Mouse (Mus musculus) spleen, adult 18-20 months (tissue): ENCODE measurements around the gene Slc35g2.

ENCODE experiments used
- DNase-seq, 2 experiments: peaks; one replicate each; pipeline ENCODE4 v3.0.0; 2022; ENCODE audit warnings: mixed read lengths in 2 of 2

The Slc35g2 gene

DNA sequence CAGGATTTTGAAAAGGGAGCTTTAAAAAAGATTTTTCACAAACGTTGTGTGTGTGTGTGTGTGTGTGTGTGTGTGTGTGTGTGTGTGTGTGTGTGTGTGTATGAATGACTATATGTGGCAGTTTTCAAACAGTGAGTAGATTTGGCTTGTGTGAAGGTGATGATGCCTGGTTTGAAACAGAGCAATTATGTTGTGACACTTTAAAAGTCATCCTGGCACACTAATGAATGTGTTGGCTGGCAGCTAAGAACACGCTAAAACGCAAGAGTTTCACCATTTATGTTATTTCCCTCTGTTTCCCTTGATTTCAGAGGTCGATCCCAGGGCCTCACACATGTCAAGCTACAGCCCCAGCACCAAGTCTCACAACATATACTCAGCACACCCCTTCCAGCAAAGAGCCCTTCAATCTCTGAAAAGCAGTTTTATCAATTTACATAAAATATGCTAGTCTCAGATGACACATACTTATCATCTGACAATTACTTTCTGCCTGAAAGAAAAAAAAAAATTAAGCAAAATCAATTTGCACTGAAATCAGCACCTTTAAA lies 12.8 kb downstream of the Slc35g2 start:
- DNase-seq = no peak

DNA sequence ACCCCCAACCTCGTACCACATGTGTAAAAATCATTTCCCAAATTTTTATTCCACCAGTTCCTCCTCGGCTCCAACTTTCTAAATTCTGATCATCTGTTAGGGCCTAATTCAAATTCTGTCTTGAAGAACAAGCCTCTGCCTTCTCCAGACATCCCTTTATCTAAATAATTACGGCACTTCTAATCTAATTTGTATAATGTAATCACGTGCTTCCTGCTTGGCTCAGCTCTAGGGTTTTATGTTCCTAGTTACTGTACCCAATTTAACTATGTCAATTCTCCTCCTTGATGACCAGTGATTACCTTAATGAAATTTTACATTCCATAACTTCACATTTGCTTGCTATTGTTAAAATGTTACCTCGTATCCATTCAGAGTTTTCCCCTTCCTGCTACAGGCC lies 15.2 kb downstream of the Slc35g2 start:
- DNase-seq = no peak

DNA sequence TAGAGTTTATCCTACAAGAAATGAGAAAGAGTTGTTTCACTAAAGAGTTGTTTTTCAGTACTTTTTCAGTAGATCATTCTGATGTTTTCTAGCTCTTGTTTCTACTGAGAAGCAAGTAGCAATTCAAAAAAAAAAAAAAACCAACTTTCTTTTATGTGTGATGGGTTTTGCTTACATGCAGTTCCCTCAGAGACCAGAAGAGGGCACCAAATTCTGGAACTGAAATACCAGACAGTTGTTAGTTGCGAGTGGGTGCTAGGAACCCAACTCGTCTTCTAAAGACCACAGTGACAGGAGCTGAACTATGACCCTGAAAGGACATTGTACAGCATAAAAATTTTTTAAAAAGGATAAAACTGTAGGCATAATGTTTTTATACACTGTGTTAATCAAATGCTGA lies 22.6 kb downstream of the Slc35g2 start:
- DNase-seq = peak in 1 of 2 experiments; percentile 31

DNA sequence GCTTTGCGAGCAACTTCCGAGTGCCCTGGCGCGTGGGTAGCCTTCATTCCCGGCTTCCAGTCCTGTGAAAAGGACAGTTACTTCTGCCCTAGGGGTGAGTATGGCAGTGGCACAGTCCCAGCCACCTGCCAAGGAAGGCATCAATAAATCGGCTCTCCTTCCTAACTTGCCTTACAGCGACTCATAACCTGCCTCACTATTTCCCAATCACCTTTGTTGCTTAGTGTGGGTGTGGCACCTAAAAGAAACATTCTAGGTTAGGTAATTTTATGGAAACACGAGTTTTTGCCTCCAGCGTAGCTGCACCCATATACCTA lies 24.3 kb downstream of the Slc35g2 start:
- no peak for DNase-seq

DNA sequence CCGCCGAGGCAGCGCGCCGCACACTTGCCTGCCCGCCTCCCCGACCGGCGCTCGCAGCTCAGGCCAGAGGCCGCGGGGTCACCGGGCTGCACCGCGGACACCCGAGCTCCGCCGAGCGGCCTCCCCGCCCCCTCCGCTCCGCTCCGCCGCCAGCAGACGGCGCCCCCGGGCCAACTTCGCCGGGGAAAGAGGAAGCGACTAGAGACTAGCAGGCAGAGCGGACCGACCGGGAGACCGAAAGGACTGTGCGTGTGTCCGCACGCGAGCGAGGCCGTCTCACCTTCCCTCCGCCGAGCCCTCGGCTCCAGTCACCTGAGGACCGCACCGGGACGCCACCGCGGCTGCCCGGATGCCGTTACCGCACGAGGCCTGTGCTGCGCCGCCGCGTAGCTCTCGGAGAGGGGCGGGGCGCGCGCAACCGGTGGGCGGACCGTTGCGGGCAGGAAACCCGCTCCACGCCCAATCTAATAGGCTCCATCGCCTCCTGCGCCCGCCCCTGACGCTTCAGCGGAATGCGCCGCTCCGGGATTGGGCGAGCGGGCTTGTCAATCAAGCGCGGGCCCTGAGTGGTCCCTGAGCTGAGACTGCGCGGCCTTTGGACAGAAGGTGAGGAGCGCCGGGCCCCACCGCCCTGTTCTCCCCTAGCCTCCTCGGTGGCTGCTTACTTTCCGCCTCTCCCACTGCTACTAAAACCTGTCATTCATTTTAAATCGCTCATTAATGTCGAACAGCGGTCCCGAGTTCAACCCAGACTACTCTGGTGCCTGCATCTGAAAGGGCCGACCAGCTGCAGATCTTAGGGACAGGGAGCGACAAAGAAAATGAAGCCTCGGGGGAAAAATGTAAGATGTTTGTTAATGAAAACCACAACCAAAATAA lies 24.9 kb downstream of the Slc35g2 start, which contains the start of gene Nck1:
Gene Nck1, minus strand, starts transcription at position 420 of the 879 bp plus-strand sequence.
- peak; percentile 98 for DNase-seq

DNA sequence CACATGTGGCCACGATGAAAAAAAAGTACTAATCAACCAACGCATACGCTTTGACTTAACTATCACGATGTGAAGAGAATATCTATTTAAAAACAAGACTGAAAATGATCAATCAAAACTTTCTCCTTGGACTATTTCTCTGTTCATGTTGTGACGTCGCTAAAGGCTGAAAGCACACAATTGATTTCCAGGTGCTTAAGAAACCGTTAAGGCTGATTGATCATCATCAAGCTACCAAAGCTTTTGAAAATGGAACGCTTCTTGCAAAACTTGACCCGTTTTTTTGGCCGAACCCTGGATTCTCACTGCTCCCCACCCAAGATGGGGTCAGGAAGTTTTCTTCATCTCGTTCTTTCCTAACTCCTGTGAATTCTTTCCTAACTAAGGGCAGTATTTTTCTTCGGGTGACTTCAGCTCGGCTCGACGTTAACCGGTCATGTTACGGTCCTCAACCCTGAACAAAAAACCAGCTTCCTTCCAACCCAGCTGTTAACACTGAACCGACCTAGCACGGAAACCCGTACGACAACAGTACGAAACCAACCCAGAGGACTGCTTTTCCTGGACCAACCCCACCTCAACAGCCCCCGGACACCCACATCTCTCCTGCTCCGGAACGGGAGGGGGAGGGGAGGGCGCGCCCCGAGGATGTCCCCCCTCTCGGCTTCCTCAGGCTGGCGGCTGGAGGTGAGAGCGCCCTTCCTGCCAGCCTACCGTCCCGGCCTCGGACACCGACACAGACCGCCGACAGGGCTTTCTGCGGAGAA lies 25.8 kb downstream of the Slc35g2 start:
- DNase-seq = no peak

DNA sequence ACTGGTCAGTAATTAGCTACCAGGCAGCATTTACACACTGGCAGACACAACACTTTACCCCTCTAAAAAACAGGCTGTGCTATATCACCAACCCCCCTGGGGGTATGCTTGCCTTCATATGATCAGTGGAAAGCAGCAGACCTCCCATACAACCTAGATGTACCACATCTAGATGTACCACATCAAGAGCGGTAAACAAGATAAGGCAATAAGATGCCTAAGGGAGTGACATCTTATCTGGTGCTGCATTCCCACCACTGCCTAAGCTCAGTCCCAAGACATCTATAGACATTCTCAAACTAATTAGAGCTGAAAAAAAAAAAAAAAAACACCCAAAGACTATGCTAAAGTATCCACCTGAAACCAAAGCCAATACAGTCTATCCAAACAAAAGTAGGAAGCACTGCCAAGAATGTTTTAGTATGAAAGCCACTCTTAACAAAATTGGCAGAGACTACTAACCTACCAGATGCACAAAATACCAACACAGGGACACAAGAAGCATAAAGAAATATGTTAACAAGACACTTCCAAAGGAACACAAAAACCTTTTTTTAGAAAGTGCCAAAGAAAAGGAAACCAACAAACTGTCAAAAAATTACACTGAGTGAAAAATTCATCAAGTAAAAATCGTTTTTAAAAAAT lies 35.1 kb downstream of the Slc35g2 start:
- DNase-seq = no peak

DNA sequence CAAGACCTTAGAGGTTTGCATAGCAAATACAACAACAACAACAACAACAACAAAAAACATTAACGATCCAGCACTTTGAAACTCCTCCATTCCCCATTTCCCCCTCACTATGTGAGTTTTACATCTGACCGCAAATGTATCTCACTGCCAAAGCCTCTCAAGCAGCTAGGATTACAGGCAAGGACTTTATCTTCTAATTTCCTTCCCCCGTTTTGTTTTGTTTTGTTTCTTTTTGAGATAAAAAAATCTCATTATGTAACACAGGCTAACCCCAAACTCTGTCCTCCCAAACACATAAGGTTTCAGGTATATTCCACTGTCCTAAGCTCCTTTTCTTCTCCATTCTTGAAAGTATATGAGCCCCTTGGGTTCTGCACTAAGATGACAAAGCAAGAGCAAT lies 36.2 kb downstream of the Slc35g2 start:
- no peak for DNase-seq

DNA sequence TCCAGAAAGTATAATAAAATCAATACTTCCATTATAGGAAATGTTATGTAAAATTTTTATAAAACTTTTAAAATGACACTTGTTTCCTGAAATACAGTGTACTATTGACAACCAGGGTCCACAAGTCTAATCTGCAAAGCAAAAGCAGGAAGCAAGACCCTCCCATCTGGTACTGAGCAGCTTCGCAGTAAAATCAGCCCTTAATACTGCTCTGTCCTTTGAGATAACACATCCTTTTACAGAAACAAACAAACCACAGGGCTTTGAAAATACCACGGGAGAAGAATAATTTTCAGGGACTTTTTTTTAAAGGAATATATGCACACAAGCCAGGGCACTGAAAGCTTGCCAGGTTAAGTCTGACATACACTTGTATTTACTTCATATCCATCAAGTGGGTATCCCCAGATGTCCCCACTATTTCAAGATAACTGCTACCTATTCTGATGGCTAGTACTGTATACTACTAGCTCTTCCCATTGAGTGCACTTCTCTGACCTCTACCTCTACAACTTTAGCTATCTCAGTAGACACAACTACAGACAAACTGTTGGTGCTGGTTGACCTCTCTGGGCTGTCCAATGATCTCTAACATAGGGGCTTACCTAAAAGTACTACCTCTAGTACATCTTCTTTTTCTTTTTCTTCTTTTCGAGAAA lies 37.9 kb downstream of the Slc35g2 start:
- DNase-seq = no peak

DNA sequence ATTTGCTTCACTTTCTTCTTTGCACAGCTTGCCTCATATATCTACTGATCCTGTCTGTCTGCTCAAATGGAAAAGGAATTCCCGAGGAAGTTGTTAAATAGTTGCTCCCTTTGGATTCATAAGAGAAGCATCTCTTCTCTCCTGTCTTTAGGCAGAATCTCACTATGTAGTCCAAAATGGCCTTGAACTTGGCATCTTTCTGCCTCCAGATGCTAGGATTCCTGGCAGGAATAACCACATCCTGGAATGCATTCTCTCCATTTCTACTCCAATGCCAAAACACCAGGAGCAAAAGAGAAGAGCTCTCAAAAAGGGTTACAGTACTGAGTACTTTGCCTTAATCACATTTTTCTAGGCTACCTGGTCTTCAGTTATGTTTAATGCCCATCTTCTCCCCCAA lies 39.6 kb downstream of the Slc35g2 start:
- DNase-seq = no peak

DNA sequence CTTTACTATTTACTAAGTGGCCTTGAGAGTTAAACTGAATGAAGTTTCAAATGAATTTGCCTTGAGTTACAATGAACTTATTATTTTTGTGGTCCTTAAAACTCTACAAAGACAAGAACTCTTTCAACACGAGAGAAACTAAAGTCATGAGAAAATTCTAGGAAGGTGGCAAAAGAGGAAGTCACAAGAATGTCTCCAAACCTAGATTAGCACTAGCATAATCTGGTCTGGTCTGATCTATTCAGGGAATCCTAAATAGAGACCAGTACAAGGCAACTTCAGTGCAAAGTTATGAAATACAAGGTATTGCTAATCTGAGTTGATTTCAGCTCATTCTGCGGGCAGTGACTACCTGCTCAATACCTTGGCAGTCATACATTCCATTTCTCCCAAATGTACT lies 45.7 kb downstream of the Slc35g2 start:
- DNase-seq = no peak

DNA sequence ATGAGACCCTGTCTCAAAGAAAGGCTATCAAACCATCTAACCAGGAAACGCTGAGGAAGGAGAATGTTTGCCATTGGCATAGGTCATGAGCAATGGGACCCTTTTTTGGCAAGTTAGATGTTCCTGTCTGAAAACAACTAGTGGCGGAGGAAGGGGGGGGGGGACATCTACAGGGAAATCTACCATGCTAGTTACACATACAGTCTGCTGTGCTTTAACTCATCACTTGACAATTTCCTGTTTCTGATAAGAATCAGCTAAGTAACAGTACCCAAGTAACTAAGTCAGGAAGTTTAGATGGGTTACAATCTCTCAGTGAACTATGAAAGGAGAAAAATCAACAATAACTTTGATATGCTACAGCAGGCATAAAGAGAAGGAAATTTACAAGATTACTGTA lies 48.9 kb downstream of the Slc35g2 start:
- no peak for DNase-seq

DNA sequence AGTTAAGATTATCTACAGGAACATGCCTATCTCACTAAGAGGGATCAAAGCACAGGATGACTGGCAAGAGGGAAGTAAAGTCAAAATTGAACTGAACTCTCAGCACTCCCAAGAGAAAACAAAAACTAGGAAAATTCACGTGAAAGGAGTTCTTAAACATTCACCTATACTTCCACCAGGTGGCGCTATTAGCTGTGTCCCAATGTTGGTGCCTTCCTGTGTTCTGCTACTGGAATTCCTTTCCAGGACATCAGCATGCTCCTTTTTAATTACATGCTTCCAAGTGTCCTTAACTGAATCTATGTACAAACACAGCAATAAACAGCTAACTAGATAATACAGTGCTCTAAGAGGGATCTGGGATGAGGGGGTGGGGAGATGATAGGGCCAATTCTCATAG lies 50.3 kb downstream of the Slc35g2 start:
- no peak for DNase-seq

DNA sequence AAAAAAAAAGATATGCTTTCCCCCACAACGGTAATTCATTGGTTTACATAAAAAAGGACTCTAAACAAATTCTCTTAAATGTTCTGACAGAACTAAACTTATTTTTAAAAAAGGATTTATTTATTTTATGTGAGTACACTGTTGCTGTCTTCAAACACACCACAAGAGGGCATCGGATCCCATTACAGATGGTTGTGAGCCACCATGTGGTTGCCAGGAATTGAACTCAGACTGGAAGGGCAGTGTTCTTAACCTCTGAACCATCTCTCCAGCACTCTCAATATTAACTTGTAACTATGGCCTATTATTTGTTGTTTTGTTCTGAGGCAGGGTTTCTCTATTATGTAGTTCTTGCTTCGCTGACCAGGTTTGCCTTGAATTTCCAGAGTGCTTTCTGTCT lies 50.9 kb downstream of the Slc35g2 start:
- no peak for DNase-seq

DNA sequence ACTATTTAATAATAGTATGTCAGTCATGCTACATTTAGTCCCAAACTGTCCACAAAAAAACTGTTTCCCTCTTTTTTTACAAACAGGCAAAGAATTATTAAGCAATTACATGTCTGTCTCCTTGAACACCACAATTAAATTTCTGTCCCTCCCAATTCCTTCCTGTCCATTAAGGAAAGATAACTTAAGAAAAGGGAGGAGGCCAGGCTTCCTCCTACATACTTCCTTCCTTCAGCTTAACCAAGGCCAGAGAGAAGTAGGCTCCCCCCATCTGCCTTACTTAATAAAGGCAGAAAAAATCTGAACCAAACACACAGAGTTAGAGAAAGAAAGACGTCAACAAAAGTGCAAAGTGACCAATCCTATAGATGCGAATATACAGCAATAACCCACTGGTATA lies 63.3 kb downstream of the Slc35g2 start:
- no peak for DNase-seq

DNA sequence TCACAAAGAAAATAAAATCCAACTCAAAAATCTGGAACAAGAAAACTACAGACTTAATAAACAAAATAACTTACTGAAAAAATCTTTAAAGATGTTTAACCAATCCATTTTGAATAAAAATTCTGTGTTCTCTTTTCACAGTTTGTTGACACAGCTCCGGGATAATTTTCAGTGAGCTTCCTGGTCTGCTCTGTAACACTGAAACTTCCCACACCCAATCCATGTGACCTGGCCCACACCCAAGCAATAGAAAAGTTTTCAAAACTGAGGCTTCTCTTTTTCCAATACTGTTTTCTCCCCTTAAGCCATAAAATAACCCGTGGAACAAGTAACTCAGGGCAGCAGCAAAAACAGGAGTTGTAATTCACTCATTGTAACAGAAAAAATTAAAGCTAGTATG lies 64.2 kb downstream of the Slc35g2 start:
- no peak for DNase-seq

DNA sequence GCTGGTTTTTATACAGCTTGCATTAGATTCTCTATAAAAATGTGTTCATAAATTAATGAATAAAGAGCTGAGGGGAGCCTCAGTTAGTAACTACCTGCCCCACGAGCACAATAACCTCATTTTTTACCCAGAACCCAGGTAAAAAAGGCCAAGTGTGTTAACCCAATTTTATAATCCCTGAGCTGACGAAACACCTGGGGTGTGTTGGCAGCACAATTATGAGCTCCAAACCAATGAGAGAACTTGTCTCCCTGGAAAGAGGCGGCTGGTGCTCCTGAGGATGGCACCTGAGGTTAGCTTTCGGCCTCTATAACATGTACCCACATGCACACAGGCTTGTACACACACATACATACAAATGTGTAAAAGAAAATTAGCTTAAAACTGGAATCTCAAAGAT lies 65.4 kb downstream of the Slc35g2 start:
- no peak for DNase-seq
